Mouse (Mus musculus) stomach, adult 2 months (tissue): ENCODE results near the gene Fbxo8. TPM values are rescaled to one million over a fixed set of nuclear protein-coding genes. Genes with fewer than 3 reads are reported as not detected.

Experiments used
- polyA plus RNA-seq: library from polyadenylated mRNA; depleted of rRNA; stranded (reverse); fragments of >200 nt; gene quantifications from 2 replicates; pipeline ENCODE4 v1.2.3, GENCODE M21; 2012; rRNA removed

Fbxo8 gene
- 43.7 and 53.2 TPM in 2 replicates for polyA plus RNA-seq

DNA sequence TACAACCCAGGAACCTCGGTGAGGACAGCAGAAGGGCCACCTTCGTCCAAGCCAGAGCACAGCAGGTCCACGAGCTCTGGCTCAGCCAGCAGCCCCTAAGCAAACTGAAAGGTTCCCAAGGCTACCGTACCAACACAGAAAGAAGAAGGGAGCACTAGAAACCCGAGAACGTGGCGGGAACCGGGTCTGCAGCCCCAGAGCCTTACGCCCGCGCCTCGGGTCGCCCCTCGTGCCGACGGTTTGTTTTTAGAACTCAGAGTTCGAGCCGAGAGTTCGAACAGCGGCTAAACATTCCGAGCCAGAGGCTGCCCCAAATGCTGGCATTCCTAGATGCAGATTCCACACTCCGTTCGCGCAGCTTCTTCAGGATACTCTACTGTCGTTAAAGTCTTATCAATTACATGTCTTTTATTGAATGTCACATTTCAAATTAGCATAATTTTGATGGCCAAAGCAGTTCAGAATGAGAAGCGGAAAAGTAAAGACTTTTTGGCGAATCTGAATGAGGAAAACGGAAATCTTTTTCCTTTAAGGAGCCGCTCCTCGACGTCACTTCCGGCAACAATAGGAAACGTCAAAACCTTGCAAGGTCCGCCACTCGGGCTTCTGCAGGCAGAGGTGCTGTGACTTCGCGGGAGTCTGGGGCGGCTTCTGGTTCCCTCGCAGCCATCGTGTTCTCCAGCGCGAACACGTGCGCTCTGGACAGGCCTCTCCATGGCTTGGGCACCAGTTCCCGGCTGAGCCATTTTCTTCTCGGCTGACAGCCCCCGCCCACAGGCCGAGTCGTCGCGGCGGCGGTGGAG is at the start of gene Fbxo8, which contains the start of gene Cep44:
Gene Fbxo8, plus strand, starts transcription at position 533 of the 803 bp plus-strand sequence.
Gene Cep44, minus strand, starts transcription at position 490 of the 803 bp plus-strand sequence.

Other genes with a start within 250 kb of the Fbxo8 start
- gene Cep44, start within 50 bp of the Fbxo8 start, polyA plus RNA-seq = 0.72 and 1.5 TPM in 2 replicates